Mouse (Mus musculus): ENCODE data around the gene Olfr90. TPM values are rescaled to one million over a fixed set of nuclear protein-coding genes. Genes with fewer than 3 reads are reported as not detected.

Olfr90 gene
- polyA plus RNA-seq, 1 experiment from 2014 or later, result not detected

GRCm38 (mm10) chr17:37067861-37068260, 20.4 kb downstream of the Olfr90 start:
- ATAC-seq (ENCODE audit: low read depth) (no peak), DNase-seq (ENCODE audit: low spot score) (no peak)
- WGBS, result 86% methylated on average over 1 of the region's 1 CpGs
- no peak overlapping the region for H3K4me3 ChIP-seq (ENCODE audit: low read depth, low read length)
- H3K4me1 ChIP-seq (ENCODE audit: control insufficient read depth, insufficient read depth, low read length), result no peaks in the 10 kb centered on the region
- no peak overlapping the region for H3K27ac ChIP-seq (replicated peaks; ENCODE audit: low read depth, low read length)
- H3K9me3 ChIP-seq (ENCODE audit: control insufficient read depth, low read length), result no peaks in the 10 kb centered on the region
- no peaks in the 10 kb centered on the region for H3K27me3 ChIP-seq (replicated peaks; ENCODE audit: control insufficient read depth, insufficient read depth, low read length)
- peaks cover 97% of the 10 kb centered on the region for H3K36me3 ChIP-seq (ENCODE audit: control insufficient read depth, insufficient read depth, low read length)
- H3K4me2 ChIP-seq (ENCODE audit: low read depth, low read length), result no peak overlapping the region
- no peak overlapping the region for H3K9ac ChIP-seq (ENCODE audit: low read depth, low read length)

GRCm38 (mm10) chr17:37065993-37066392, 22.3 kb downstream of the Olfr90 start:
- Histone ChIP-seq H3K9ac (ENCODE audit: low read depth, low read length) (no peak overlapping the region), H3K9me3 (ENCODE audit: control insufficient read depth, low read length) (no peaks in the 10 kb centered on the region), H3K4me2 (ENCODE audit: low read depth, low read length) (no peak overlapping the region), H3K27ac (replicated peaks; ENCODE audit: low read depth, low read length) (no peak overlapping the region), H3K27me3 (replicated peaks; ENCODE audit: control insufficient read depth, insufficient read depth, low read length) (no peaks in the 10 kb centered on the region), H3K36me3 (ENCODE audit: control insufficient read depth, insufficient read depth, low read length) (peaks cover 97% of the 10 kb centered on the region), H3K4me1 (ENCODE audit: control insufficient read depth, insufficient read depth, low read length) (no peaks in the 10 kb centered on the region), H3K4me3 (ENCODE audit: low read depth, low read length) (no peak overlapping the region)
- DNase-seq (ENCODE audit: low spot score) (no peak), ATAC-seq (ENCODE audit: low read depth) (no peak)
- WGBS, result 99% methylated on average over 2 of the region's 2 CpGs

- H3K9me3 ChIP-seq (ENCODE audit: control insufficient read depth, low read length), result no peaks in the 10 kb centered on the region
- 72% methylated on average over 11 of the region's 11 CpGs for WGBS
- no peaks in the 10 kb centered on the region for H3K27me3 ChIP-seq (replicated peaks; ENCODE audit: control insufficient read depth, insufficient read depth, low read length)
- H3K9ac ChIP-seq (ENCODE audit: low read depth, low read length), result no peak overlapping the region
- no peak overlapping the region for H3K4me2 ChIP-seq (ENCODE audit: low read depth, low read length)
- no peak for DNase-seq (ENCODE audit: low spot score)
- H3K4me3 ChIP-seq (ENCODE audit: low read depth, low read length), result no peak overlapping the region
- H3K27ac ChIP-seq (replicated peaks; ENCODE audit: low read depth, low read length), result no peak overlapping the region
- H3K4me1 ChIP-seq (ENCODE audit: control insufficient read depth, insufficient read depth, low read length), result no peaks in the 10 kb centered on the region
- ATAC-seq (ENCODE audit: low read depth), result no peak
- peaks cover 97% of the 10 kb centered on the region for H3K36me3 ChIP-seq (ENCODE audit: control insufficient read depth, insufficient read depth, low read length)
Measured at GRCm38 (mm10) chr17:37063686-37064495, 24.4 kb downstream of the Olfr90 start.

GRCm38 (mm10) chr17:37063063-37063462, 25.2 kb downstream of the Olfr90 start:
- Histone ChIP-seq H3K4me1 (ENCODE audit: control insufficient read depth, insufficient read depth, low read length) (no peaks in the 10 kb centered on the region), H3K27me3 (replicated peaks; ENCODE audit: control insufficient read depth, insufficient read depth, low read length) (no peaks in the 10 kb centered on the region), H3K36me3 (ENCODE audit: control insufficient read depth, insufficient read depth, low read length) (peaks cover 97% of the 10 kb centered on the region), H3K9me3 (ENCODE audit: control insufficient read depth, low read length) (no peaks in the 10 kb centered on the region), H3K4me2 (ENCODE audit: low read depth, low read length) (no peak overlapping the region), H3K4me3 (ENCODE audit: low read depth, low read length) (no peak overlapping the region), H3K27ac (replicated peaks; ENCODE audit: low read depth, low read length) (no peak overlapping the region), H3K9ac (ENCODE audit: low read depth, low read length) (no peak overlapping the region)
- WGBS, result 62% methylated on average over 10 of the region's 10 CpGs
- ATAC-seq (ENCODE audit: low read depth), result no peak
- DNase-seq (ENCODE audit: low spot score), result no peak

- DNase-seq (ENCODE audit: low spot score) (no peak), ATAC-seq (ENCODE audit: low read depth) (no peak)
- Histone ChIP-seq H3K9me3 (ENCODE audit: control insufficient read depth, low read length) (no peaks in the 10 kb centered on the region), H3K36me3 (ENCODE audit: control insufficient read depth, insufficient read depth, low read length) (peaks cover 95% of the 10 kb centered on the region), H3K27me3 (replicated peaks; ENCODE audit: control insufficient read depth, insufficient read depth, low read length) (no peaks in the 10 kb centered on the region), H3K27ac (replicated peaks; ENCODE audit: low read depth, low read length) (no peak overlapping the region), H3K4me1 (ENCODE audit: control insufficient read depth, insufficient read depth, low read length) (no peaks in the 10 kb centered on the region), H3K4me2 (ENCODE audit: low read depth, low read length) (no peak overlapping the region), H3K4me3 (ENCODE audit: low read depth, low read length) (no peak overlapping the region), H3K9ac (ENCODE audit: low read depth, low read length) (no peak overlapping the region)
- WGBS, result 87% methylated on average over 10 of the region's 10 CpGs
Measured at GRCm38 (mm10) chr17:37062101-37062641, 26.1 kb downstream of the Olfr90 start.

- Histone ChIP-seq H3K4me2 (ENCODE audit: low read depth, low read length) (no peak overlapping the region), H3K9me3 (ENCODE audit: control insufficient read depth, low read length) (no peaks in the 10 kb centered on the region), H3K36me3 (ENCODE audit: control insufficient read depth, insufficient read depth, low read length) (peaks cover 95% of the 10 kb centered on the region), H3K4me3 (ENCODE audit: low read depth, low read length) (no peak overlapping the region), H3K9ac (ENCODE audit: low read depth, low read length) (no peak overlapping the region), H3K27ac (replicated peaks; ENCODE audit: low read depth, low read length) (no peak overlapping the region), H3K27me3 (replicated peaks; ENCODE audit: control insufficient read depth, insufficient read depth, low read length) (no peaks in the 10 kb centered on the region), H3K4me1 (ENCODE audit: control insufficient read depth, insufficient read depth, low read length) (no peaks in the 10 kb centered on the region)
- ATAC-seq (ENCODE audit: low read depth), result no peak
- no peak for DNase-seq (ENCODE audit: low spot score)
- 92% methylated on average over 3 of the region's 3 CpGs for WGBS
Measured at GRCm38 (mm10) chr17:37061435-37061834, 26.9 kb downstream of the Olfr90 start.

GRCm38 (mm10) chr17:37056957-37057356, 31.3 kb downstream of the Olfr90 start:
- DNase-seq (ENCODE audit: low spot score) (no peak), ATAC-seq (ENCODE audit: low read depth) (no peak)
- Histone ChIP-seq H3K4me1 (ENCODE audit: control insufficient read depth, insufficient read depth, low read length) (no peaks in the 10 kb centered on the region), H3K4me2 (ENCODE audit: low read depth, low read length) (no peak overlapping the region), H3K9ac (ENCODE audit: low read depth, low read length) (no peak overlapping the region), H3K4me3 (ENCODE audit: low read depth, low read length) (no peak overlapping the region), H3K27ac (replicated peaks; ENCODE audit: low read depth, low read length) (no peak overlapping the region), H3K9me3 (ENCODE audit: control insufficient read depth, low read length) (no peaks in the 10 kb centered on the region), H3K27me3 (replicated peaks; ENCODE audit: control insufficient read depth, insufficient read depth, low read length) (no peaks in the 10 kb centered on the region), H3K36me3 (ENCODE audit: control insufficient read depth, insufficient read depth, low read length) (peaks cover 81% of the 10 kb centered on the region)
- 97% methylated on average over 6 of the region's 6 CpGs for WGBS

- Histone ChIP-seq H3K9me3 (ENCODE audit: control insufficient read depth, low read length) (no peaks in the 10 kb centered on the region), H3K4me3 (ENCODE audit: low read depth, low read length) (no peak overlapping the region; the same call in 1 of the 2 replicates), H3K27ac (replicated peaks; ENCODE audit: low read depth, low read length) (no peak overlapping the region), H3K4me2 (ENCODE audit: low read depth, low read length) (peak overlapping the region; percentile 87), H3K36me3 (ENCODE audit: control insufficient read depth, insufficient read depth, low read length) (peaks cover 31% of the 10 kb centered on the region), H3K4me1 (ENCODE audit: control insufficient read depth, insufficient read depth, low read length) (peaks cover 17% of the 10 kb centered on the region), H3K9ac (ENCODE audit: low read depth, low read length) (no peak overlapping the region; the same call in 1 of the 2 replicates), H3K27me3 (replicated peaks; ENCODE audit: control insufficient read depth, insufficient read depth, low read length) (no peaks in the 10 kb centered on the region; the same call in 1 of the 2 replicates)
- no peak for DNase-seq (ENCODE audit: low spot score)
- 56% methylated on average over 4 of the region's 4 CpGs for WGBS
- ATAC-seq (ENCODE audit: low read depth), result no peak
Measured at GRCm38 (mm10) chr17:37051745-37052144, 36.6 kb downstream of the Olfr90 start.

Data from embryonic facial prominence, embryonic 14.5 days (tissue).